Mouse (Mus musculus): Measurements from ENCODE around the gene Glis3. TPM values are rescaled to one million over a fixed set of nuclear protein-coding genes. Genes with fewer than 3 reads are reported as not detected.

Glis3 gene
- total RNA-seq (2021) = 1 to 10 TPM; 2.1 to 2.3 TPM

GRCm38 (mm10) chr19:28679776-28680391, at the start of gene Glis3:
Gene Glis3, minus strand, starts transcription at chr19:28680077.
- DNase-seq = peak; percentile 73

GRCm38 (mm10) chr19:28726161-28726880, 46.4 kb upstream of the Glis3 start:
- peak; percentile 69 for DNase-seq

- no peak for DNase-seq
Observed at GRCm38 (mm10) chr19:28724641-28725040, 44.8 kb upstream of the Glis3 start.

- no peak for DNase-seq
Observed at GRCm38 (mm10) chr19:28722626-28723025, 42.7 kb upstream of the Glis3 start.

- no peak for DNase-seq
Observed at GRCm38 (mm10) chr19:28721834-28722233, 42.0 kb upstream of the Glis3 start.

GRCm38 (mm10) chr19:28720016-28720415, 40.1 kb upstream of the Glis3 start:
- no peak for DNase-seq

GRCm38 (mm10) chr19:28714674-28715073, 34.8 kb upstream of the Glis3 start:
- no peak for DNase-seq

GRCm38 (mm10) chr19:28697718-28698117, 17.8 kb upstream of the Glis3 start:
- no peak for DNase-seq

- no peak for DNase-seq
Observed at GRCm38 (mm10) chr19:28686398-28686797, 6.5 kb upstream of the Glis3 start.

GRCm38 (mm10) chr19:28685484-28685883, 5.6 kb upstream of the Glis3 start:
- DNase-seq = no peak

GRCm38 (mm10) chr19:28684347-28684746, 4.5 kb upstream of the Glis3 start:
- no peak for DNase-seq

- DNase-seq = no peak
Observed at GRCm38 (mm10) chr19:28683346-28683745, 3.5 kb upstream of the Glis3 start.

GRCm38 (mm10) chr19:28679291-28679775, 544 bp downstream of the Glis3 start:
- no peak for DNase-seq

GRCm38 (mm10) chr19:28678646-28679270, 1.1 kb downstream of the Glis3 start:
- DNase-seq = no peak

- peak; percentile 43 for DNase-seq
Observed at GRCm38 (mm10) chr19:28677728-28678438, 2.0 kb downstream of the Glis3 start.

- DNase-seq = no peak
Observed at GRCm38 (mm10) chr19:28677045-28677727, 2.7 kb downstream of the Glis3 start.

- DNase-seq = peak; percentile 45
Observed at GRCm38 (mm10) chr19:28663781-28664180, 16.1 kb downstream of the Glis3 start.

GRCm38 (mm10) chr19:28663148-28663547, 16.7 kb downstream of the Glis3 start:
- DNase-seq = no peak

GRCm38 (mm10) chr19:28662474-28662873, 17.4 kb downstream of the Glis3 start:
- DNase-seq = no peak

- no peak for DNase-seq
Observed at GRCm38 (mm10) chr19:28660912-28661311, 19.0 kb downstream of the Glis3 start.

GRCm38 (mm10) chr19:28657686-28658195, 22.1 kb downstream of the Glis3 start:
- no peak for DNase-seq

GRCm38 (mm10) chr19:28656882-28657281, 23.0 kb downstream of the Glis3 start:
- no peak for DNase-seq
